Comparison of ENCODE assay signal across 8 mouse cellular contexts in the genomic region with DNA sequence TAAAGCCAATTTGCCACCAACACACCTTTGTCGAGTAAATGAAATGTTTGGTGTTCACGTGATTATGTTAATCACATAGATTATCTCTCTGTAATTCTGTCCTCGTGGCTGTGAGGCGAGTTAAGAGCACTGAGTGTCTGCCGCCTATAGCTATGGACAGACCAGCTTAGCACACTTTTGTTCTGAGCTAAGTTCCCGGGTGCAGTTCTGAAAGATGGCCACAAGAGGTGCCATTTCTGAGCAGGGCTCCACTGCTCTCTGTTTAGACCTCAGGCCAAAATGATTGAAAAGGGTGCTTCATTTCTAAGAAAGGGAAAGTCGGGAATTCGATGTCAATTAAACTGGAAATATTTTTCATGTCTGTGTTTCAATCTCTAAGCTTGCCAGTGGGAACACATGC.
DNase-seq lines count a peak whose midpoint lies in the region; ATAC-seq and TF ChIP-seq lines count a peak whose summit lies in the region.

No protein-coding gene starts in this region.

- no peak for ATAC-seq in lung, postnatal 0 days

- H3K9ac ChIP-seq in lung, postnatal 0 days (replicated peaks; ENCODE audit: low read depth): no peak overlapping the region

- peak; percentile 65 for TF ChIP-seq CTCF in lung, postnatal 0 days (IDR thresholded peaks at IDR 0.05)

- H3K36me3 ChIP-seq in lung, postnatal 0 days (ENCODE audit: insufficient read depth, low read length): no peaks in the 10 kb centered on the region

- H3K4me2 ChIP-seq in lung, postnatal 0 days (replicated peaks; ENCODE audit: low read depth, low read length): no peak overlapping the region

- no peaks in the 10 kb centered on the region for H3K27me3 ChIP-seq in lung, postnatal 0 days (replicated peaks; ENCODE audit: insufficient read depth, low read length)

- H3K27ac ChIP-seq in lung, postnatal 0 days (ENCODE audit: low read length): no peak overlapping the region

- intact Hi-C loops in gastrocnemius, postnatal 36 days (cut with DNase I): no loop called here

- WGBS in lung, postnatal 0 days: 15% methylated on average over 8 of the region's 8 CpGs

- TF ChIP-seq EP300 in lung, postnatal 0 days (IDR thresholded peaks at IDR 0.05): no peak

- H3K9me3 ChIP-seq in lung, postnatal 0 days (ENCODE audit: low read length): no peaks in the 10 kb centered on the region

- no peak overlapping the region for H3K4me3 ChIP-seq in lung, postnatal 0 days (ENCODE audit: low read depth, low read length)

- peak; percentile 12 for DNase-seq in gastrocnemius, postnatal 10 days
- no peak for DNase-seq in gastrocnemius, postnatal 36 days
- DNase-seq in lung, postnatal 0 days (ENCODE audit: low spot score): peak; percentile 8
- no peak for DNase-seq in lung, adult 18-20 months
- DNase-seq in cerebellum, postnatal 10 days: peak; percentile 65 to 79
- DNase-seq in kidney, postnatal 10 days: peak; percentile 50
- DNase-seq in thymus, postnatal 0 days (ENCODE audit: low spot score): no peak
- DNase-seq in thymus, postnatal 14 days: no peak

- H3K4me1 ChIP-seq in lung, postnatal 0 days (ENCODE audit: insufficient read depth, low read depth, low read length): no peaks in the 10 kb centered on the region

Comparison
In these comparisons a context has a peak if more than half of its experiments do, and no peak if none do; other contexts are left out.
1. DNase-seq: peak in gastrocnemius, postnatal 10 days (single experiment), lung, postnatal 0 days (single experiment), cerebellum, postnatal 10 days (2 of 2) and kidney, postnatal 10 days (single experiment); none in gastrocnemius, postnatal 36 days (0 of 2), lung, adult 18-20 months (0 of 2), thymus, postnatal 0 days (single experiment) and thymus, postnatal 14 days (single experiment).